8 mouse cellular contexts compared by ENCODE assay signal in the genomic region with DNA sequence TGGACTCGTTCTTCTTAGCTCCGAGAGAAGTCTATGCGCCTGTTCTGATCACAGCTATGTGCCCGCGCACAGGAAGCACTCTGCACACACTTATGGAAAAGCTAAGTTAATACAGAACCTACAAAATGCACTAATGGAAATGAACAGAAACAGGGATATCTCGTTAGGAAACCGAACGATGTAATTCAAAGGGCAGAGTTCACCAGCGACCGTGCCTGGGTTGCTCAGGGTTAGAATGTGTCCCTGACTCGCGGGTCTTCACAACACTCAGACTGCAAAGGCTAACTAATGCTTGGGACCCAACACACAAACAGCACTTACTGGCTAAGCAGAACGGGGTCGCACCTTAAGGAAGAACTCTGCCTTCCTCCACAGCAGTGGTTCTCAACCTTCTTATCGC. TPM values are rescaled to one million over a fixed set of nuclear protein-coding genes. Genes with fewer than 3 reads are reported as not detected.
DNase-seq lines count a peak whose midpoint lies in the region; ATAC-seq and TF ChIP-seq lines count a peak whose summit lies in the region.

No protein-coding gene starts in this region.

- peak; percentile 21 for DNase-seq in thymus, postnatal 0 days (ENCODE audit: low spot score)
- no peak for DNase-seq in thymus, postnatal 14 days
- DNase-seq in liver, postnatal 0 days: peak; percentile 41
- DNase-seq in yolk sac, embryonic 10.5 days (ENCODE audit: low spot score): peak; percentile 40
- no peak for DNase-seq in lung, postnatal 36 days

- H3K27ac ChIP-seq in embryonic fibroblast, embryonic 13.5 days (ENCODE audit: insufficient read depth, low read length): no peak overlapping the region
- no peak overlapping the region; the same call in 1 of the 2 replicates for H3K27ac ChIP-seq in intestine, embryonic 16.5 days (ENCODE audit: low read length)
- peak overlapping the region; percentile 93 for H3K27ac ChIP-seq in liver, postnatal 0 days (ENCODE audit: low read depth)

- ATAC-seq in intestine, embryonic 16.5 days: no peak
- ATAC-seq in liver, postnatal 0 days: no peak
- no peak for ATAC-seq in activated CD4-positive, CD25-positive, alpha-beta regulatory T cell, adult 4 months

- H3K27me3 ChIP-seq in intestine, embryonic 16.5 days (replicated peaks; ENCODE audit: control insufficient read depth, insufficient read depth, low read length): peaks cover 2% of the 10 kb centered on the region; the same call in 1 of the 2 replicates
- no peaks in the 10 kb centered on the region for H3K27me3 ChIP-seq in liver, postnatal 0 days (ENCODE audit: insufficient read depth, low read length)

- no peak for TF ChIP-seq EP300 in liver, postnatal 0 days (IDR thresholded peaks at IDR 0.05; ENCODE audit: low read depth)

- H3K4me1 ChIP-seq in embryonic fibroblast, embryonic 13.5 days (ENCODE audit: control insufficient read depth, insufficient read depth, low read length): peaks cover 5% of the 10 kb centered on the region; the same call in 1 of the 2 replicates
- H3K4me1 ChIP-seq in intestine, embryonic 16.5 days (ENCODE audit: control insufficient read depth, insufficient read depth, low read length): peaks cover 13% of the 10 kb centered on the region
- peaks cover 15% of the 10 kb centered on the region for H3K4me1 ChIP-seq in liver, postnatal 0 days (ENCODE audit: insufficient read depth)

- H3K4me2 ChIP-seq in intestine, embryonic 16.5 days (ENCODE audit: low read depth, low read length): peak overlapping the region; percentile 99
- H3K4me2 ChIP-seq in liver, postnatal 0 days (ENCODE audit: low read depth, low read length): peak overlapping the region; percentile 99

- H3K9me3 ChIP-seq in intestine, embryonic 16.5 days (ENCODE audit: control insufficient read depth, low read length): no peaks in the 10 kb centered on the region
- no peaks in the 10 kb centered on the region for H3K9me3 ChIP-seq in liver, postnatal 0 days (ENCODE audit: low read length)

- H3K9ac ChIP-seq in intestine, embryonic 16.5 days (ENCODE audit: low read depth, low read length): peak overlapping the region; percentile 74
- peak overlapping the region; percentile 81 for H3K9ac ChIP-seq in liver, postnatal 0 days (replicated peaks)

- H3K36me3 ChIP-seq in intestine, embryonic 16.5 days (ENCODE audit: control insufficient read depth, insufficient read depth, low read length): no peaks in the 10 kb centered on the region
- H3K36me3 ChIP-seq in liver, postnatal 0 days (replicated peaks; ENCODE audit: insufficient read depth, low read length): peaks cover 14% of the 10 kb centered on the region

- TF ChIP-seq CTCF in embryonic fibroblast, embryonic 13.5 days (IDR thresholded peaks at IDR 0.05; ENCODE audit: borderline replicate concordance, insufficient read depth, low read length): no peak
- no peak for TF ChIP-seq CTCF in liver, postnatal 0 days (IDR thresholded peaks at IDR 0.05; ENCODE audit: low read depth)

- TF ChIP-seq POLR2A in embryonic fibroblast, embryonic 13.5 days (IDR thresholded peaks at IDR 0.05; ENCODE audit: low read depth, low read length): no peak

- 4% methylated on average over 15 of the region's 15 CpGs for WGBS in intestine, embryonic 16.5 days
- WGBS in liver, postnatal 0 days (ENCODE audit: insufficient replicate concordance): 1% methylated on average over 15 of the region's 15 CpGs

- peak overlapping the region; percentile 66 for H3K4me3 ChIP-seq in embryonic fibroblast, embryonic 13.5 days (ENCODE audit: insufficient read depth, low read length)
- peak overlapping the region; percentile 83 for H3K4me3 ChIP-seq in intestine, embryonic 16.5 days (ENCODE audit: low read length)
- peak overlapping the region; percentile 75 for H3K4me3 ChIP-seq in liver, postnatal 0 days (ENCODE audit: low read depth, low read length)

RNA-seq across cellular contexts. Expression of gene Pxmp2, which starts 0.8 kb away (rescaled TPM):
- polyA plus RNA-seq in thymus, postnatal 0 days (2015; fragmentation: Nextera tagmentation; extraction: Ambion mirVana): 7.6 and 9.1 TPM in 2 replicates
- polyA plus RNA-seq in embryonic fibroblast, embryonic 13.5 days (2011; ENCODE audit: insufficient read length, low read depth, missing spikeins): 2.8 and 3.3 TPM in 2 replicates
- polyA plus RNA-seq in intestine, embryonic 16.5 days (2015; fragmentation: Nextera tagmentation; extraction: Ambion mirVana): 7.7 and 8.0 TPM in 2 replicates
- 129 and 148 TPM in 2 replicates for polyA plus RNA-seq in liver, postnatal 0 days (2015; fragmentation: Nextera tagmentation; extraction: Ambion mirVana)
- polyA plus RNA-seq in activated CD4-positive, CD25-positive, alpha-beta regulatory T cell, adult 4 months (2017; shearing (Covaris generic)): 1 to 10 TPM; 3.3 to 3.8 TPM

RNA-seq across cellular contexts. Expression of gene Pole, which starts 0.9 kb away (rescaled TPM):
- polyA plus RNA-seq in thymus, postnatal 0 days (2015; fragmentation: Nextera tagmentation; extraction: Ambion mirVana): 20.0 and 21.0 TPM in 2 replicates
- 20.5 and 27.0 TPM in 2 replicates for polyA plus RNA-seq in embryonic fibroblast, embryonic 13.5 days (2011; ENCODE audit: insufficient read length, low read depth, missing spikeins)
- 14.5 and 15.7 TPM in 2 replicates for polyA plus RNA-seq in intestine, embryonic 16.5 days (2015; fragmentation: Nextera tagmentation; extraction: Ambion mirVana)
- 5.2 and 6.0 TPM in 2 replicates for polyA plus RNA-seq in liver, postnatal 0 days (2015; fragmentation: Nextera tagmentation; extraction: Ambion mirVana)
- 10 to 100 TPM in 1 of 2 experiments, 1 to 10 TPM in 1; 7.5 to 12.4 TPM for polyA plus RNA-seq in activated CD4-positive, CD25-positive, alpha-beta regulatory T cell, adult 4 months (2017; shearing (Covaris generic))

RNA-seq across cellular contexts. Expression of gene Pgam5, which starts 15.4 kb away (rescaled TPM):
- 64.7 and 67.4 TPM in 2 replicates for polyA plus RNA-seq in thymus, postnatal 0 days (2015; fragmentation: Nextera tagmentation; extraction: Ambion mirVana)
- polyA plus RNA-seq in embryonic fibroblast, embryonic 13.5 days (2011; ENCODE audit: insufficient read length, low read depth, missing spikeins): 47.7 and 52.0 TPM in 2 replicates
- polyA plus RNA-seq in intestine, embryonic 16.5 days (2015; fragmentation: Nextera tagmentation; extraction: Ambion mirVana): 51.4 and 54.7 TPM in 2 replicates
- polyA plus RNA-seq in liver, postnatal 0 days (2015; fragmentation: Nextera tagmentation; extraction: Ambion mirVana): 18.8 and 21.0 TPM in 2 replicates
- polyA plus RNA-seq in activated CD4-positive, CD25-positive, alpha-beta regulatory T cell, adult 4 months (2017; shearing (Covaris generic)): 10 to 100 TPM; 28.0 to 30.1 TPM

RNA-seq across cellular contexts. Expression of gene Ankle2, which starts 54.4 kb away (rescaled TPM):
- polyA plus RNA-seq in thymus, postnatal 0 days (2015; fragmentation: Nextera tagmentation; extraction: Ambion mirVana): 22.9 and 26.4 TPM in 2 replicates
- 37.2 and 37.3 TPM in 2 replicates for polyA plus RNA-seq in embryonic fibroblast, embryonic 13.5 days (2011; ENCODE audit: insufficient read length, low read depth, missing spikeins)
- 12.9 and 16.9 TPM in 2 replicates for polyA plus RNA-seq in intestine, embryonic 16.5 days (2015; fragmentation: Nextera tagmentation; extraction: Ambion mirVana)
- polyA plus RNA-seq in liver, postnatal 0 days (2015; fragmentation: Nextera tagmentation; extraction: Ambion mirVana): 8.6 and 10.7 TPM in 2 replicates
- 10 to 100 TPM; 13.8 to 18.3 TPM for polyA plus RNA-seq in activated CD4-positive, CD25-positive, alpha-beta regulatory T cell, adult 4 months (2017; shearing (Covaris generic))

RNA-seq across cellular contexts. Expression of gene P2rx2, which starts 57.9 kb away (rescaled TPM):
- polyA plus RNA-seq in thymus, postnatal 0 days (2015; fragmentation: Nextera tagmentation; extraction: Ambion mirVana): 0.12 and 0.41 TPM in 2 replicates
- polyA plus RNA-seq in embryonic fibroblast, embryonic 13.5 days (2011; ENCODE audit: insufficient read length, low read depth, missing spikeins): 0.32 TPM in 1 of 2 replicates, not detected in the other
- 1.2 and 1.4 TPM in 2 replicates for polyA plus RNA-seq in intestine, embryonic 16.5 days (2015; fragmentation: Nextera tagmentation; extraction: Ambion mirVana)
- polyA plus RNA-seq in liver, postnatal 0 days (2015; fragmentation: Nextera tagmentation; extraction: Ambion mirVana): 0.07 and 0.09 TPM in 2 replicates
- polyA plus RNA-seq in activated CD4-positive, CD25-positive, alpha-beta regulatory T cell, adult 4 months (2017; shearing (Covaris generic)): not detected

Comparison
In these comparisons a context has a peak if more than half of its experiments do, and no peak if none do; other contexts are left out.
1. DNase-seq: peak in thymus, postnatal 0 days (single experiment), liver, postnatal 0 days (single experiment) and yolk sac, embryonic 10.5 days (single experiment); none in thymus, postnatal 14 days (single experiment) and lung, postnatal 36 days (single experiment).
2. RNA of gene Pxmp2, which starts 0.8 kb away (polyA plus RNA-seq): 129 to 148 TPM in liver, postnatal 0 days; 7.6 to 9.1 TPM in thymus, postnatal 0 days, 7.7 to 8.0 TPM in intestine, embryonic 16.5 days, 3.3 to 3.8 TPM in activated CD4-positive, CD25-positive, alpha-beta regulatory T cell, adult 4 months and 2.8 to 3.3 TPM in embryonic fibroblast, embryonic 13.5 days; every median in the first group is over 10 times any median in the second.
3. Peak in every context shown above with its lines, with median percentiles within 50 percentile points of each other: H3K4me3 ChIP-seq.